Mouse (Mus musculus) hindbrain, embryonic 12.5 days (tissue): ENCODE data around the gene Apoo. TPM values are rescaled to one million over a fixed set of nuclear protein-coding genes. Genes with fewer than 3 reads are reported as not detected.
"Not testable (repeated sequence)": the region's sequence is repeated elsewhere in the genome, so short reads cannot be mapped to it uniquely, and the experiment has no call there.

Experiments used
- ATAC-seq: fragments of 200-750 bp; cut with Nextera tagmentation; 2 replicates; pipeline ENCODE4 v1.8.0; 2017; ENCODE audit warnings: moderate TSS enrichment; ENCODE audit not compliant: low FRiP score
- H3K27ac ChIP-seq: fragments of 300-500 bp; sonication (generic); 2 replicates; pipeline ENCODE4 v1.5.1; 2016; ENCODE audit warnings: mild to moderate bottlenecking
- H3K27me3 ChIP-seq: fragments of 300-500 bp; sonication (generic); 2 replicates; pipeline ENCODE4 v1.6.1; 2016; ENCODE audit warnings: mild to moderate bottlenecking
- H3K36me3 ChIP-seq: fragments of 300-500 bp; sonication (generic); 2 replicates; pipeline ENCODE4 v1.6.1; 2016; ENCODE audit warnings: mild to moderate bottlenecking
- H3K4me1 ChIP-seq: fragments of 300-500 bp; sonication (generic); 2 replicates; pipeline ENCODE4 v1.6.1; 2016
- H3K4me2 ChIP-seq: fragments of 300-500 bp; sonication (generic); replicated peaks from 2 replicates; pipeline ENCODE4 v1.6.1; 2016; ENCODE audit warnings: mild to moderate bottlenecking
- H3K4me3 ChIP-seq: fragments of 300-500 bp; sonication (generic); 2 replicates; pipeline ENCODE4 v1.5.1; 2016; ENCODE audit warnings: mild to moderate bottlenecking
- H3K9ac ChIP-seq: fragments of 300-500 bp; sonication (generic); 2 replicates; pipeline ENCODE4 v1.6.1; 2016; ENCODE audit warnings: mild to moderate bottlenecking, moderate library complexity
- H3K9me3 ChIP-seq: fragments of 300-500 bp; sonication (generic); replicated peaks from 2 replicates; pipeline ENCODE4 v1.6.1; 2016; ENCODE audit warnings: mild to moderate bottlenecking
- WGBS: fragments of 180-500 bp; shearing (Covaris S2); methylation state at CpG from one replicate; pipeline ENCODE4 v1.1.7; 2016; 5-methylcytosine and 5-hydroxymethylcytosine counted together
- polyA plus RNA-seq: library from polyadenylated mRNA; unstranded; fragments of >200 nt; fragmentation: Nextera tagmentation; extraction: Ambion mirVana; gene quantifications from 2 replicates; pipeline ENCODE4 v1.2.1, GENCODE M21; 2016

Apoo gene
- polyA plus RNA-seq = 109 and 112 TPM in 2 replicates

DNA sequence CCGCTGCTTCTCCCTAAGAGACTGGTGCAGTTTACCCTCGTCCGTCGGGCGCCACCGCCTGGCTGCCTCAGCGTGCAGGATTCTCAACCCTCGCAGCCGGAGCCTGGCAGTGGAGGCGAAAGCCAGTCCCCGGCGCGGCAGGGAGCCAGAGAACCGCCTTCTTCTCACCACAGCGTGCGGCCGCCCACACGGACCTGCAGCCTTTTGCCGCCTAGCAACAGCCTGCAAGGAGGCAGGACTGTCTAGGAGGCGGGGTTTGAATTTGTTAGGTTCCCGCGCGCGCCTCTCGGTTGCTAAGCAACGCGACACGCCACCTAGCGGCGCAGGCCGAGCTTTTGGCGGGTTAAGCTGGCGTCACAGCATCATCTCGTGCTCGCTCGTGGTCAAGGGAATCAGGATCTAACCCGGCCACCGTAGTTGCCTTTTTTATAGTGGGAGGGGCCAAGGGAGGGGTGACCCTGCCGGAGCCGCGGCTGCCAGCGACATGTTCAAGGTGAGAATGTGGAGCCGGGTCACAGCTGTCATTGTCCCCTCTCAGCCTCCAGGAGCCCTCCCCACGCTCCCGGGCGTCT lies at the start of gene Apoo, which contains the start of gene Fam90a1b:
Apoo (plus strand) TSS at position 448 of the 572 bp plus-strand sequence.
Fam90a1b (minus strand) TSS at position 108 of the 572 bp plus-strand sequence.
- Histone ChIP-seq H3K4me1 (no peaks in the 10 kb centered on the region), H3K36me3 (no peaks in the 10 kb centered on the region), H3K4me2 (peak within 1 kb of the TSS; percentile 51), H3K4me3 (peak within 1 kb of the TSS; percentile 52), H3K9me3 (no peaks in the 10 kb centered on the region), H3K27ac (peak within 1 kb of the TSS; percentile 70), H3K27me3 (peaks cover 76% of the 10 kb centered on the region), H3K9ac (peak within 1 kb of the TSS; percentile 65)
- peak; percentile 99 for ATAC-seq
- 20% methylated on average over 46 of the region's 46 CpGs for WGBS

DNA sequence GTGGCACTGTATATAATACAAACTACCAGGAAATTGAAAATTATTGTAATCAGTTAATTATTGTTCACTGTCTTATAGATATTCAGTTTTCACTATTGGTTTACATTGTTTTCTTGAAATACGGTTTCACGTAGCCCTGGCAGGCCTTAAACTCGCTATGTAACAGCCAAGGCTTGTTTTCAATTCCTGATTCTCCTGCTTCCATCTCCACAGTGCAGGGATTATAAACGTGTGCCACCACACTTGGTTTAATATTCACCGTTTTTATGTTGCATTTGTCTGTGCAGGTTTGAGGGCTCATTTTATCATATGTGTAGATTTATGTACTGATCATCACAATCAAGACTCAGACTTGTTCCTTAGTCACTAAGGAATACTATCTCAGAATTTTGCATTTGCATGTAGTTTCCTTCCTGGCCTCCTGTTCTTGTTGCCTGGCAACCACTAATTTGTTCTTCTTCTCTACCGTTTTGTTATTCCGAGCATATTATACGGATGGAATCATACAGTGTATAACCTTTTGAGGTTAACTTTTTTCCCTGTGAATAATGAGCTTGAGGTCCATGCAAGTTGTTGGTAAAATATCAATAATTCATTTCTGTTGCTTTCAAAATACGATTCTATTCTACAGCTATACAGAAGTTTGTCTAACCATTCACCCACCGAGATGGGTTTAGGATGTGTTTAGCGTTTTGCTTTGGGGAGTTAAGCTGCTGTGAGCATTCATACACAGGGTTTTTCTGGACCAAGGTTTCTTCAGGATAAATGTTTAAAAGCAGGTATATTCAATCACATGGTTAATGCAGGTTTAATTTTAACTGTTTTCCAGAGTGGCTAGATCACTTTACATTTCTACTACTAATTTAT lies 45.6 kb upstream of the Apoo start:
- Histone ChIP-seq H3K27ac (no peak overlapping the region), H3K27me3 (peaks cover 63% of the 10 kb centered on the region), H3K9ac (no peak overlapping the region), H3K9me3 (no peaks in the 10 kb centered on the region), H3K4me1 (no peaks in the 10 kb centered on the region), H3K36me3 (no peaks in the 10 kb centered on the region), H3K4me2 (no peak overlapping the region), H3K4me3 (no peak overlapping the region)
- WGBS = 66% methylated on average over 11 of the region's 11 CpGs
- no peak for ATAC-seq

DNA sequence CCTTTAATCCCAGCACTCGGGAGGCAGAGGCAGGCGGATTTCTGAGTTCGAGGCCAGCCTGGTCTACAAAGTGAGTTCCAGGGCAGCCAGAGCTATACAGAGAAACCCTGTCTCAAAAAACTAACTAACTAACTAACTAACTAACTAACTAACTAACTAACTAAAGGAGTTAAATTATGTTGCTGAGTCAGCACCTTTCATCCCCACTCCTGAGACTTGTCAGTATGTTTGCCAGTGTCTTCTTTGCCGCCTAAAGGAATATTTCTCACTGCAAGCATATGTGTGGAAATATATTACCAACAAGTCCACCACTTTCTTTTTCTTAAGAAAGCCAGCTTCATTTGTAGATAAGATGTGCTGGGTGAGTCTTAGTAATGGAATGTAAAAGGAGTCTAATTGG lies 23.3 kb upstream of the Apoo start:
- not testable (repeated sequence) for H3K4me1 ChIP-seq, ATAC-seq, H3K4me2 ChIP-seq, H3K27ac ChIP-seq, H3K4me3 ChIP-seq, H3K9me3 ChIP-seq, H3K9ac ChIP-seq, H3K36me3 ChIP-seq
- H3K27me3 ChIP-seq = peaks cover 53% of the 10 kb centered on the region
- 99% methylated on average over 4 of the region's 4 CpGs for WGBS

DNA sequence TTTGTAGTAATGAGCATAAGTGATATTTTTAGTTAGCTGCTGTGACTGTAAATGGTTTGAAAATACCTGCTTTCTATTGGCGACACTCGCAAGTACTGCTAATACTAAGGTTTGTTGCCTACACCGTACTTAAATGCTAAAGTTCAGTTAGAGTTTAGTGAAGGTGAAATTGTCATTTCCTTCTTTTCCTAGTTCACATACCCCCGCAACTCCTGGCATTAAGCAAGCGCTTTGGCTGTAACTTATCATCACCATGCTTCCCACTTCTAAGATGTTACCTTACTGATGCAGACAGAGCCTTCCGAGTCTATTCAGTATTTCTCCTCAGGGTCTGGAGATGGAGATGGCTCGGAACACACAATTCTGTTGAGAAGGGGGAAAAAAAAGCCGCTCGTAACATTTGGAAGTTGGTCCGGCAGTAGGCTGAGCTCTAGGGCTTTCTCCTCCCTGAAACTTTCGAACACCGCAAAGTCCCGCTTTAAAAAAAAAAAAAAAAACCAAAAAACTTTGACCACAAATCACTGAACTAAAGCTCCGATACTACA lies 1.5 kb upstream of the Apoo start:
- H3K27ac ChIP-seq = no peak overlapping the region
- H3K4me3 ChIP-seq = 0 out of 2 replicates have a peak overlapping the region, but pooled peaks have one; percentile 52
- H3K36me3 ChIP-seq = no peaks in the 10 kb centered on the region
- no peak for ATAC-seq
- no peak overlapping the region for H3K9ac ChIP-seq
- 32% methylated on average over 14 of the region's 14 CpGs for WGBS
- H3K9me3 ChIP-seq = no peaks in the 10 kb centered on the region
- peak overlapping the region; percentile 49 for H3K4me2 ChIP-seq
- no peaks in the 10 kb centered on the region for H3K4me1 ChIP-seq
- H3K27me3 ChIP-seq = peaks cover 74% of the 10 kb centered on the region

DNA sequence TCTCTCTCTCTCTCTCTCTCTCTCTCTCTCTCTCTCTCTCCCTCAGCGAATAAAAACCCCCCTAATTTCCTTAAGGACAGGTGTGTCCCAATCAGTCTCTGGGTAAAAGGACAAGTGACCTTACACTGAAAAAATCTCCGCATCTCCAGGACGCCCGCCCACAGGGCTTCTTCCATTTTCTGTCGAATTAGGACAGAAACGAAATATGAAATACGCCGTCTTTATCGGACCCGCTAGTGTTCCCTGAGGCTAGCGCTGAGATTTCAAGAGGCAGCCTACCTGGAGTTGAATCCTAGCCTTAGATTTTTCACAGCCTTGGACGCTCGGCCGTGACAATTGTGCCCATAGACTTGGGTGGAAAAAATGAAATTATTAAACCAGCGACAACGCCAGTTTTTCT lies 888 bp upstream of the Apoo start:
- peaks cover 74% of the 10 kb centered on the region for H3K27me3 ChIP-seq

DNA sequence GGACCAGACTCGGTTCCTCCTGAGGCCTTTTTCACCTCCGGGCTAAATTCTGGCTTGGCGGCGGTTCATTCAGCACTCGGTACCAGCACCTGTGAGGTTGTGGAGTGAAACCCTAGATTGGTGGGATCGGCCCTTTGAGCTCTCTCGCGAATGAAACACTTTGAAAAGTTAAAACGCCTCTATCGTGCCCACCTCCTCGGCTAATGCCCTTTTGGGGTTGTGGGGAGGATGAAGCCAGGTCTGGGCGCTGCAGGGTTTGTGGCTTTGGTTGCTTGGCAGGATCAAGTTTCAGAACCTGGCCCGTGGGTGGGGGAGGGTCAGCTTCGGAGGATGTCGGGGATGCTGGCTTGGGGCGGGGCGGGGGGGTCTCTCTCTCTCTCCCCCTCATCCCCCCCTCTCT lies 331 bp downstream of the Apoo start:
- H3K36me3 ChIP-seq = no peaks in the 10 kb centered on the region
- H3K9me3 ChIP-seq = no peaks in the 10 kb centered on the region
- peak overlapping the region; percentile 65 for H3K9ac ChIP-seq
- H3K27me3 ChIP-seq = peaks cover 71% of the 10 kb centered on the region
- peak overlapping the region; percentile 51 for H3K4me2 ChIP-seq
- no peak; the same call in 1 of the 2 replicates for ATAC-seq
- peak overlapping the region; percentile 70 for H3K27ac ChIP-seq
- H3K4me3 ChIP-seq = peak overlapping the region; percentile 52
- no peaks in the 10 kb centered on the region for H3K4me1 ChIP-seq
- 39% methylated on average over 15 of the region's 17 CpGs for WGBS

More for the DNA sequence above, 888 bp upstream of the Apoo start:
- Histone ChIP-seq H3K9me3 (no peaks in the 10 kb centered on the region), H3K27ac (no peak overlapping the region), H3K4me3 (peak overlapping the region; percentile 52), H3K4me2 (peak overlapping the region; percentile 49), H3K4me1 (no peaks in the 10 kb centered on the region), H3K36me3 (no peaks in the 10 kb centered on the region), H3K9ac (no peak overlapping the region)
- 15% methylated on average over 16 of the region's 16 CpGs for WGBS
- no peak for ATAC-seq

DNA sequence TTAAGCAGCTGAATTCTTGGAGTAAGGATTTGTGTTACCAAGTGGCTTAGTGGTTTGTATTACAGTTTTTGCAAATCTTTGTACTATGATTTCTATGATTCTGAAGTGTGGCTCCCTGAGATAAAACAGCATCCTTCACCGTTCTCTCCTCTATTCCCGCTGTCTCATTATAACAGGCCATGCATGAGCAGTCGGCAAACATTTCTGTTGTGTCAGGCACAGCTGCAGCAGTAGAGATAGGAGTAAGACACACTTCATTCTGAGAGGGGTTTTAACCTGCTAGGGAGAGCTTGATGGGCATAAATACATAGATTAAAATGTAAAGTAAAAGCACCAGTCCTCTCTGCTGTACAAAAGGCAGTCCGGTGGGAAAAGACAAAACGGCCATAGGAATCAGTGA lies 11.8 kb downstream of the Apoo start:
- no peaks in the 10 kb centered on the region for H3K9me3 ChIP-seq
- no peak overlapping the region for H3K4me3 ChIP-seq
- H3K27me3 ChIP-seq = peaks cover 41% of the 10 kb centered on the region
- H3K4me1 ChIP-seq = no peaks in the 10 kb centered on the region
- H3K27ac ChIP-seq = no peak overlapping the region
- 0 out of 2 replicates have a peak, but pooled peaks cover 8% of the 10 kb centered on the region for H3K36me3 ChIP-seq
- H3K9ac ChIP-seq = no peak overlapping the region
- peak; percentile 56; the same call in 1 of the 2 replicates for ATAC-seq
- H3K4me2 ChIP-seq = no peak overlapping the region
- WGBS = 70% methylated on average over 5 of the region's 5 CpGs

DNA sequence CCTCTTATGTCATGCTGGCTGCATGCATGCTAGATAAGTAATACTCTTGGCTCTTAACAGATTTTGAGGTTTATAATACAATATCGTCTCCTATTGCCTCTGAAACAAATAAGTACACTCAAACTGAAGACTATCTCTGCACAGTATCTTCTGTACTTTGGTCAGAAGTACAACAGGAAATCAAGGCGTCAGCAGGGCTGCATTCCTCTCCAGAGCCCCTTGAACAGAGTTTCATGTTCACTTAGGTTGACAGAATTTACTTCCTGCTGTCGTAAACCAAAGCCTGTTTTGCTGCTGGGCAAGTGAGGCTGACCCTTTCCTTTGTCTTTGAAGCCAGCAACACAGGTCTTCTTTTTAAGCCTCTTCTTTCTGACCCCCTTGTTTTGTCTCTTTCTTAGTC lies 42.1 kb downstream of the Apoo start:
- no peak overlapping the region for H3K4me2 ChIP-seq
- H3K36me3 ChIP-seq = no peaks in the 10 kb centered on the region
- H3K27me3 ChIP-seq = peaks cover 8% of the 10 kb centered on the region; the same call in 1 of the 2 replicates
- 43% methylated on average over 3 of the region's 3 CpGs for WGBS
- no peak overlapping the region for H3K9ac ChIP-seq
- H3K9me3 ChIP-seq = no peaks in the 10 kb centered on the region
- H3K4me1 ChIP-seq = no peaks in the 10 kb centered on the region
- no peak for ATAC-seq
- no peak overlapping the region for H3K4me3 ChIP-seq
- no peak overlapping the region for H3K27ac ChIP-seq

DNA sequence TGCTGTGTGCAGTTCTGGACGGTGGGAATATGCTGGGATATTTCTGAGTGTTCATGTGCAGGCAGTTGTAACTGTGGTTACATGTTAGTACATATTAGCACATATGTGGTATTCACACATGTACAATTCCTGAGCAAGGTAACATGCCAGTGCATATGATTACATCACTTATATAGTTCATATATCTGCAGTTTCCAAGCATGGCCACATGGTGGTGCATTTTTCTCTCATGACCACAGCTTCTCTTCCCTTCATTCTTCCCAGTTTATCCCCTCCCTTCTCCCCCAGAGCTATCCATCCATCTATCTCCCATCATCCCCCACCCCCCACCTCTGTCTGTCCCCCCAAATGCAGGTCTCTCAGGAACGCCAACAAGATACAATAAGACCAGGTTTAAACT lies 53.3 kb downstream of the Apoo start:
- Histone ChIP-seq H3K9ac (no peak overlapping the region), H3K9me3 (no peaks in the 10 kb centered on the region), H3K36me3 (0 out of 2 replicates have a peak, but pooled peaks cover 2% of the 10 kb centered on the region), H3K27me3 (peaks cover 27% of the 10 kb centered on the region; the same call in 1 of the 2 replicates), H3K4me1 (no peaks in the 10 kb centered on the region), H3K4me2 (no peak overlapping the region), H3K27ac (no peak overlapping the region), H3K4me3 (no peak overlapping the region)
- no peak for ATAC-seq
- 89% methylated on average over 2 of the region's 2 CpGs for WGBS

DNA sequence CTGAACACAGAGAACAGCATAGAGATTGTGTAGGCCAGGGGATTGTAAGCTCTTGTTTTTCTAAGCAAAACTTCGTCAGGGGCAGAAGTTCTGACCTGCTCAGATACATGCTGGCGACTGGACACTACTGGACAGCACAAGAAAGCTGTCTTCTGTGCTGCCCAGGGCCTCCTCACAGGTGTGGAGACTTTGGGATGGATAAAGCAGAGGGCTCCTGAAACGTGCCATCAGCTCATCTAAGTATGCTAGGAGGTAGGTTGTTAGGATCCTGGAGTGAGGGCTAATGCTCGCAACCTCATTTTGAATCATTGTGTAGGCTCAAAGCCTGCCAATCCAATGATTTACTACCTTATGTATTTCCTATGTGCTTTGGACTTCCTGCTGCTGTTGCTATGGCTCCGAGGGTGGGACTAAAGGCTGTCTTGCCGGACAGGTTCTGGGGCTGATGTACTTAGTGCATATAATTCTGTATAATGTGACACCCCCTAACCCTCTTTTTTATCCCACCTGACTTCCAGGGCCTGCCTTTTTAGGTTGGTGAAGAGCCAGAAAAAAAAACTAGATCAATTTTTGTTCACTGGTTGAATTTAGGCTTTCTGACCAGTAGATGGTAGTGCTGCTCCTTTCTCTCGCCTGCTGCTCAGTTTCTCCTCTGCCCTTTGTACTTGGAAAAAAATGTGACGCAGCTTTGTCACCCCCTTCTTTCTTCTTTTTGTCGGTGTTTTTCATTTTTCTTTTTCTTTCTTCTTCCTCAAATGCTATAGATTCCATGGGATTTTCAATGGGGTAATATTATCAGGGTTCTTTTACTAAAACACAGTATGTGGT lies 64.8 kb downstream of the Apoo start:
- Histone ChIP-seq H3K36me3 (no peaks in the 10 kb centered on the region), H3K9me3 (no peaks in the 10 kb centered on the region), H3K27me3 (peaks cover 25% of the 10 kb centered on the region), H3K27ac (no peak overlapping the region), H3K4me3 (no peak overlapping the region), H3K4me2 (no peak overlapping the region), H3K4me1 (no peaks in the 10 kb centered on the region), H3K9ac (no peak overlapping the region)
- peak; percentile 56; the same call in 1 of the 2 replicates for ATAC-seq
- WGBS = 49% methylated on average over 9 of the region's 9 CpGs

DNA sequence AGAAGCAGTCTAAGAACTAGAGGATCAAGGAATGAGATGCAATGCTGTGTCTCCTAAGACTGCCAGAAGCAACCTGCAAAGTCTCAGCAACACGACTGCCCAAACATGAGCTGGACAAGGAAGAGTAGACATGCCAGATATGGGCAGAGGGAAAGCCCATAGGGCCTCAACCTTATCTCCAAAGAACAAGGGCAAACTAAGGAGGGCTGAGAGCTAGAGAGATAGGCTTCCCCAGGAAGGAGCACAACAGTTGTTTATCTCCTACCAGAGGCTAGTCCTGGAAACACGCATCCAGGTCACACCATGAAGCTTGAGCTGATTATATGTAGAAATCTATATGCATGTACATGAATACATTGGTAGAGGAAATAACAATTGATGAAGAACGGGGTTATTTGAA lies 78.5 kb downstream of the Apoo start:
- not testable (repeated sequence) for H3K36me3 ChIP-seq, H3K4me1 ChIP-seq, H3K27ac ChIP-seq, H3K9me3 ChIP-seq, H3K4me3 ChIP-seq, ATAC-seq, H3K4me2 ChIP-seq, H3K9ac ChIP-seq
- WGBS = no CpG with 5 or more reads among the region's 3 CpGs
- peaks cover 18% of the 10 kb centered on the region for H3K27me3 ChIP-seq
